Mouse (Mus musculus) liver, adult 2 months (tissue): Measurements from ENCODE around the gene Nt5m.

Source experiments
- CTCF ChIP-seq: fragments of 200-500 bp; IDR thresholded peaks from 2 replicates; pipeline ENCODE4 v1.5.1; 2011; ENCODE audit warnings: low read depth, low read length, control low read depth
- POLR2A ChIP-seq: fragments of 200-500 bp; IDR thresholded peaks from 2 replicates; pipeline ENCODE4 v1.6.1; 2011; ENCODE audit warnings: low read length, control low read depth; ENCODE audit not compliant: insufficient read depth; ENCODE audit errors: extremely low read depth

- TF ChIP-seq CTCF (peak; percentile 89), POLR2A (no peak)
Measured at GRCm38 (mm10) chr11:59880031-59880430, 40.8 kb downstream of the Nt5m start.
